Mouse (Mus musculus): ENCODE results near the gene Dlg2. TPM values are rescaled to one million over a fixed set of nuclear protein-coding genes. Genes with fewer than 3 reads are reported as not detected.

Dlg2 gene
- polyA plus RNA-seq, 1 experiment from 2014 or later: 1.5 TPM

GRCm38 (mm10) chr7:91389272-91389671 lies 912.8 kb downstream of the Dlg2 start:
- POLR2A ChIA-PET: no interaction called here
- CTCF ChIA-PET: interaction anchor here (1.2 kb wide), 1 partner anchor 10 kb away, joined by 3 read pairs; no protein-coding TSS in a partner anchor
- in situ Hi-C loops (cut with MboI; ENCODE audit: low pct_unique_long_range_greater_than_20kb): no loop called here
- H3K27me3 ChIP-seq: peaks cover 10% of the 10 kb centered on the region
- DNase-seq (ENCODE audit: low read depth, low spot score): no peak
- no peak for TF ChIP-seq CTCF (IDR thresholded peaks at IDR 0.05)
- ATAC-seq: no peak

GRCm38 (mm10) chr7:91397827-91398226 lies 921.4 kb downstream of the Dlg2 start:
- POLR2A ChIA-PET: no interaction called here
- DNase-seq (ENCODE audit: low read depth, low spot score) (no peak), ATAC-seq (no peak)
- no peak for TF ChIP-seq CTCF (IDR thresholded peaks at IDR 0.05)
- peaks cover 15% of the 10 kb centered on the region for H3K27me3 ChIP-seq
- CTCF ChIA-PET: no interaction called here
- in situ Hi-C loops (cut with MboI; ENCODE audit: low pct_unique_long_range_greater_than_20kb): no loop called here

GRCm38 (mm10) chr7:91412109-91412508 lies 935.6 kb downstream of the Dlg2 start:
- ChIA-PET POLR2A (no interaction called here), CTCF (no interaction called here)
- peaks cover 17% of the 10 kb centered on the region for H3K27me3 ChIP-seq
- no peak for DNase-seq (ENCODE audit: low read depth, low spot score)
- in situ Hi-C loops (cut with MboI; ENCODE audit: low pct_unique_long_range_greater_than_20kb): no loop called here
- no peak for TF ChIP-seq CTCF (IDR thresholded peaks at IDR 0.05)
- ATAC-seq: no peak

- in situ Hi-C loops (cut with MboI; ENCODE audit: low pct_unique_long_range_greater_than_20kb): no loop called here
- no peak for ATAC-seq
- TF ChIP-seq CTCF (IDR thresholded peaks at IDR 0.05): no peak
- DNase-seq (ENCODE audit: low read depth, low spot score): no peak
- H3K27me3 ChIP-seq: peaks cover 15% of the 10 kb centered on the region
- CTCF ChIA-PET: interaction anchor here (1.4 kb wide), 1 partner anchor 18 kb away, joined by 3 read pairs; no protein-coding TSS in a partner anchor
- POLR2A ChIA-PET: no interaction called here
Observed at GRCm38 (mm10) chr7:91414150-91414549, 937.7 kb downstream of the Dlg2 start.

GRCm38 (mm10) chr7:91414749-91415148 lies 938.3 kb downstream of the Dlg2 start:
- H3K27me3 ChIP-seq: peaks cover 21% of the 10 kb centered on the region
- in situ Hi-C loops (cut with MboI; ENCODE audit: low pct_unique_long_range_greater_than_20kb): no loop called here
- CTCF ChIA-PET: interaction anchor here (1.4 kb wide), 1 partner anchor 17 kb away, joined by 3 read pairs; no protein-coding TSS in a partner anchor
- DNase-seq (ENCODE audit: low read depth, low spot score): no peak
- POLR2A ChIA-PET: no interaction called here
- TF ChIP-seq CTCF (IDR thresholded peaks at IDR 0.05): no peak
- ATAC-seq: no peak

GRCm38 (mm10) chr7:91420215-91420614 lies 943.7 kb downstream of the Dlg2 start:
- ATAC-seq: no peak
- in situ Hi-C loops (cut with MboI; ENCODE audit: low pct_unique_long_range_greater_than_20kb): no loop called here
- no peak for TF ChIP-seq CTCF (IDR thresholded peaks at IDR 0.05)
- POLR2A ChIA-PET: no interaction called here
- H3K27me3 ChIP-seq: peaks cover 23% of the 10 kb centered on the region
- no peak for DNase-seq (ENCODE audit: low read depth, low spot score)
- CTCF ChIA-PET: interaction anchor here (0.6 to 2.1 kb wide), 4 partner anchors 10 to 30 kb away, joined by 3 to 10 read pairs (median 4); no protein-coding TSS in a partner anchor

GRCm38 (mm10) chr7:91423784-91424183 lies 947.3 kb downstream of the Dlg2 start:
- H3K27me3 ChIP-seq: peaks cover 26% of the 10 kb centered on the region
- DNase-seq (ENCODE audit: low read depth, low spot score) (no peak), ATAC-seq (no peak)
- ChIA-PET POLR2A (no interaction called here), CTCF (interaction anchor here (2.1 kb wide), 1 partner anchor 9 kb away, joined by 7 read pairs; no protein-coding TSS in a partner anchor)
- no peak for TF ChIP-seq CTCF (IDR thresholded peaks at IDR 0.05)
- in situ Hi-C loops (cut with MboI; ENCODE audit: low pct_unique_long_range_greater_than_20kb): no loop called here

GRCm38 (mm10) chr7:91429712-91430275 lies 953.3 kb downstream of the Dlg2 start:
- H3K27me3 ChIP-seq: peaks cover 8% of the 10 kb centered on the region
- DNase-seq (ENCODE audit: low read depth, low spot score): no peak
- ATAC-seq: no peak
- no peak for TF ChIP-seq CTCF (IDR thresholded peaks at IDR 0.05)
- ChIA-PET CTCF (interaction anchor here (0.8 to 1.0 kb wide), 2 partner anchors 9 to 28 kb away, joined by 3 to 5 read pairs; no protein-coding TSS in a partner anchor), POLR2A (no interaction called here)
- in situ Hi-C loops (cut with MboI; ENCODE audit: low pct_unique_long_range_greater_than_20kb): loop anchor here (5.0 to 10.0 kb wide), 2 partner anchors 185 to 937 kb away; no protein-coding TSS in a partner anchor

GRCm38 (mm10) chr7:91431594-91432240 lies 955.2 kb downstream of the Dlg2 start:
- DNase-seq (ENCODE audit: low read depth, low spot score): no peak
- POLR2A ChIA-PET: no interaction called here
- peaks cover 8% of the 10 kb centered on the region for H3K27me3 ChIP-seq
- CTCF ChIA-PET: interaction anchor here (1.0 to 2.5 kb wide), 7 partner anchors 8 to 916 kb away, joined by 3 to 10 read pairs (median 4); no protein-coding TSS in a partner anchor
- ATAC-seq: peak; percentile 71
- in situ Hi-C loops (cut with MboI; ENCODE audit: low pct_unique_long_range_greater_than_20kb): loop anchor here (5.0 to 10.0 kb wide), 2 partner anchors 187 to 939 kb away; no protein-coding TSS in a partner anchor
- TF ChIP-seq CTCF (IDR thresholded peaks at IDR 0.05): peak; percentile 89

GRCm38 (mm10) chr7:91432563-91432962 lies 956.1 kb downstream of the Dlg2 start:
- H3K27me3 ChIP-seq: peaks cover 14% of the 10 kb centered on the region
- peak; percentile 31 for ATAC-seq
- TF ChIP-seq CTCF (IDR thresholded peaks at IDR 0.05): no peak
- ChIA-PET CTCF (interaction anchor here (1.0 to 2.5 kb wide), 6 partner anchors 9 to 917 kb away, joined by 3 to 10 read pairs (median 4); no protein-coding TSS in a partner anchor), POLR2A (no interaction called here)
- in situ Hi-C loops (cut with MboI; ENCODE audit: low pct_unique_long_range_greater_than_20kb): loop anchor here (5.0 to 10.0 kb wide), 2 partner anchors 188 to 940 kb away; no protein-coding TSS in a partner anchor
- DNase-seq (ENCODE audit: low read depth, low spot score): no peak

GRCm38 (mm10) chr7:91434739-91435138 lies 958.3 kb downstream of the Dlg2 start:
- DNase-seq (ENCODE audit: low read depth, low spot score) (no peak), ATAC-seq (no peak)
- in situ Hi-C loops (cut with MboI; ENCODE audit: low pct_unique_long_range_greater_than_20kb): loop anchor here (5.0 to 10.0 kb wide), 2 partner anchors 190 to 942 kb away; no protein-coding TSS in a partner anchor
- H3K27me3 ChIP-seq: peaks cover 14% of the 10 kb centered on the region
- POLR2A ChIA-PET: no interaction called here
- TF ChIP-seq CTCF (IDR thresholded peaks at IDR 0.05): no peak
- CTCF ChIA-PET: no interaction called here
